Mouse (Mus musculus) thymus, adult 2 months (tissue): ENCODE data around the gene AC129217.1.

Experiments
- CTCF ChIP-seq: fragments of 200-500 bp; IDR thresholded peaks from 2 replicates; pipeline ENCODE4 v1.5.1; 2012; ENCODE audit warnings: mild to moderate bottlenecking, control low read depth, low read length, moderate library complexity, borderline replicate concordance; ENCODE audit not compliant: control insufficient read depth, poor library complexity, insufficient read depth; ENCODE audit errors: extremely low read depth
- POLR2A ChIP-seq: fragments of 200-500 bp; IDR thresholded peaks from 2 replicates; pipeline ENCODE4 v1.6.1; 2012; ENCODE audit warnings: mild to moderate bottlenecking, low read length, control low read depth, moderate library complexity; ENCODE audit not compliant: control insufficient read depth, poor library complexity, insufficient read depth; ENCODE audit errors: extremely low read depth

GRCm38 (mm10) chr19:8831262-8831661 lies 1.7 kb downstream of the AC129217.1 start:
- TF ChIP-seq CTCF (no peak), POLR2A (no peak)
